Mouse (Mus musculus) MEL (cell line): ENCODE measurements around the gene Cdh4. TPM values are rescaled to one million over a fixed set of nuclear protein-coding genes. Genes with fewer than 3 reads are reported as not detected.

Source experiments
- DNase-seq: peaks from one replicate; pipeline ENCODE4 v3.0.0; 2011; ENCODE audit warnings: low read depth, low spot score
- H3K27ac ChIP-seq: 2 replicates; pipeline ENCODE4 v1.5.1; 2012; ENCODE audit warnings: low read depth, mild to moderate bottlenecking, control low read depth, low read length, moderate library complexity; ENCODE audit not compliant: control insufficient read depth
- H3K27me3 ChIP-seq, 2 experiments: fragments of 150-350 bp in 1 of 2; sonication (generic) in 1 of 2; 2 replicates each; pipeline ENCODE4 v1.6.1; 2012; ENCODE audit warnings: low read length in 2 of 2, mild to moderate bottlenecking in 2 of 2, improper control_type of control experiment in 1 of 2, moderate library complexity in 1 of 2; ENCODE audit not compliant: insufficient read depth in 2 of 2, control insufficient read depth in 1 of 2
- H3K36me3 ChIP-seq, 2 experiments: 2 replicates each; pipeline ENCODE4 v1.6.1; 2012 to 2014; ENCODE audit warnings: low read length in 2 of 2, improper control_type of control experiment in 1 of 2, inconsistent platforms in 1 of 2, mild to moderate bottlenecking in 1 of 2; ENCODE audit not compliant: insufficient read depth in 2 of 2, control insufficient read depth in 1 of 2
- H3K4me1 ChIP-seq, 2 experiments: fragments of 150-350 bp in 1 of 2; sonication (generic) in 1 of 2; 2 replicates each; pipeline ENCODE4 v1.6.1; 2012; ENCODE audit warnings: low read length in 2 of 2, improper control_type of control experiment in 1 of 2, mild to moderate bottlenecking in 1 of 2; ENCODE audit not compliant: insufficient read depth in 2 of 2, control insufficient read depth in 1 of 2
- H3K4me3 ChIP-seq, 2 experiments: fragments of 150-350 bp in 1 of 2; sonication (generic) in 1 of 2; 2 replicates each; pipeline ENCODE4 v1.5.1; 2012; ENCODE audit warnings: low read depth in 2 of 2, low read length in 2 of 2, mild to moderate bottlenecking in 2 of 2, moderate library complexity in 2 of 2, control low read depth in 1 of 2, improper control_type of control experiment in 1 of 2; ENCODE audit not compliant: control insufficient read depth in 1 of 2, insufficient read depth in 1 of 2
- H3K79me2 ChIP-seq: 2 replicates; pipeline ENCODE4 v1.6.1; 2012; ENCODE audit warnings: mild to moderate bottlenecking, low read length, moderate library complexity; ENCODE audit not compliant: control insufficient read depth, poor library complexity, insufficient read depth
- H3K9ac ChIP-seq: 2 replicates; pipeline ENCODE4 v1.6.1; 2012; ENCODE audit warnings: low read depth, mild to moderate bottlenecking, control low read depth, low read length, moderate library complexity; ENCODE audit not compliant: control insufficient read depth, poor library complexity, severe bottlenecking
- H3K9me3 ChIP-seq: fragments of 150-350 bp; sonication (generic); replicated peaks from 2 replicates; pipeline ENCODE4 v1.6.1; 2012; ENCODE audit warnings: mild to moderate bottlenecking, low read length, improper control_type of control experiment, moderate library complexity; ENCODE audit not compliant: insufficient read depth
- BHLHE40 ChIP-seq: IDR thresholded peaks from 2 replicates; pipeline ENCODE4 v1.6.1; 2012; ENCODE audit warnings: low read depth, mild to moderate bottlenecking, inconsistent platforms, low read length, improper control_type of control experiment, borderline replicate concordance
- CHD2 ChIP-seq: IDR thresholded peaks from 2 replicates; pipeline ENCODE4 v1.6.1; 2011; ENCODE audit warnings: low read length, improper control_type of control experiment
- E2F4 ChIP-seq: IDR thresholded peaks from 2 replicates; pipeline ENCODE4 v1.6.1; 2011; ENCODE audit warnings: low read depth, low read length, improper control_type of control experiment, borderline replicate concordance
- ELF1 ChIP-seq: IDR thresholded peaks from 2 replicates; pipeline ENCODE4 v1.6.1; 2014; ENCODE audit warnings: low read depth, mild to moderate bottlenecking, inconsistent platforms, low read length, improper control_type of control experiment, moderate library complexity
- EP300 ChIP-seq, 2 experiments: IDR thresholded peaks; 2 replicates each; pipeline ENCODE4 v1.6.1; 2011; ENCODE audit warnings: improper control_type of control experiment in 2 of 2, low read length in 2 of 2, low read depth in 1 of 2, mild to moderate bottlenecking in 1 of 2
- ETS1 ChIP-seq: IDR thresholded peaks from 2 replicates; pipeline ENCODE4 v1.6.1; 2012; ENCODE audit warnings: low read depth, mild to moderate bottlenecking, inconsistent platforms, low read length, improper control_type of control experiment, moderate library complexity
- GABPA ChIP-seq: IDR thresholded peaks from 2 replicates; pipeline ENCODE4 v1.6.1; 2012; ENCODE audit warnings: low read depth, mild to moderate bottlenecking, inconsistent platforms, low read length, improper control_type of control experiment, moderate library complexity
- GATA1 ChIP-seq: IDR thresholded peaks from 2 replicates; pipeline ENCODE4 v1.6.1; 2011; ENCODE audit warnings: low read depth, low read length, improper control_type of control experiment
- MAFK ChIP-seq: IDR thresholded peaks from 2 replicates; pipeline ENCODE4 v1.6.1; 2011; ENCODE audit warnings: low read depth, mild to moderate bottlenecking, low read length, improper control_type of control experiment, borderline replicate concordance
- MXI1 ChIP-seq: IDR thresholded peaks from 2 replicates; pipeline ENCODE4 v1.6.1; 2011; ENCODE audit warnings: mild to moderate bottlenecking, low read depth, low read length, improper control_type of control experiment
- NELFE ChIP-seq: IDR thresholded peaks from 2 replicates; pipeline ENCODE4 v1.6.1; 2011; ENCODE audit warnings: low read depth, low read length, improper control_type of control experiment
- NRF1 ChIP-seq: IDR thresholded peaks from 2 replicates; pipeline ENCODE4 v1.6.1; 2014; ENCODE audit warnings: low read depth, mild to moderate bottlenecking, inconsistent platforms, low read length, improper control_type of control experiment, moderate library complexity; ENCODE audit not compliant: poor library complexity, insufficient read depth, severe bottlenecking
- POLR2AphosphoS2 ChIP-seq: IDR thresholded peaks from 2 replicates; pipeline ENCODE4 v1.6.1; 2011; ENCODE audit warnings: low read length, improper control_type of control experiment
- POLR2AphosphoS5 ChIP-seq: IDR thresholded peaks from 2 replicates; pipeline ENCODE4 v1.6.1; 2012; ENCODE audit warnings: low read depth, borderline replicate concordance, mild to moderate bottlenecking, inconsistent platforms, low read length, moderate library complexity, mixed read lengths
- RAD21 ChIP-seq: IDR thresholded peaks from 2 replicates; pipeline ENCODE4 v1.6.1; 2011; ENCODE audit warnings: mild to moderate bottlenecking, low read depth, low read length, improper control_type of control experiment
- SMC3 ChIP-seq: IDR thresholded peaks from 2 replicates; pipeline ENCODE4 v1.6.1; 2011; ENCODE audit warnings: low read depth, low read length, improper control_type of control experiment
- TCF12 ChIP-seq: IDR thresholded peaks from 2 replicates; pipeline ENCODE4 v1.6.1; 2014; ENCODE audit warnings: low read depth, mild to moderate bottlenecking, inconsistent platforms, low read length, improper control_type of control experiment, moderate library complexity
- UBTF ChIP-seq: IDR thresholded peaks from 2 replicates; pipeline ENCODE4 v1.6.1; 2012; ENCODE audit warnings: low read depth, mild to moderate bottlenecking, inconsistent platforms, low read length, improper control_type of control experiment, moderate library complexity, borderline replicate concordance; ENCODE audit not compliant: insufficient read depth
- USF1 ChIP-seq: IDR thresholded peaks from 2 replicates; pipeline ENCODE4 v1.6.1; 2014; ENCODE audit warnings: low read depth, mild to moderate bottlenecking, inconsistent platforms, low read length, improper control_type of control experiment, moderate library complexity
- ZMIZ1 ChIP-seq: IDR thresholded peaks from 2 replicates; pipeline ENCODE4 v1.6.1; 2012; ENCODE audit warnings: low read depth, mild to moderate bottlenecking, inconsistent platforms, low read length, improper control_type of control experiment, moderate library complexity
- polyA plus RNA-seq, 2 experiments: library from polyadenylated mRNA; stranded (reverse) in 1 of 2; unstranded in 1 of 2; fragments of >175 nt in 1 of 2; fragments of >200 nt in 1 of 2; gene quantifications; 2 replicates each; pipeline versions ENCODE4 v1.2.1 to v1.2.4; 2012; ENCODE audit warnings: low replicate concordance in 2 of 2, low read depth in 1 of 2; ENCODE audit not compliant: insufficient read length in 2 of 2, insufficient read depth in 1 of 2, missing spikeins in 1 of 2
- total RNA-seq: library from RNA; depleted of rRNA; stranded (reverse); fragments of 300-350 nt; gene quantifications from 2 replicates; pipeline ENCODE4 v1.2.3, GENCODE M21; 2012

Gene Cdh4
- total and polyA plus RNA-seq, 3 experiments = not detected

DNA sequence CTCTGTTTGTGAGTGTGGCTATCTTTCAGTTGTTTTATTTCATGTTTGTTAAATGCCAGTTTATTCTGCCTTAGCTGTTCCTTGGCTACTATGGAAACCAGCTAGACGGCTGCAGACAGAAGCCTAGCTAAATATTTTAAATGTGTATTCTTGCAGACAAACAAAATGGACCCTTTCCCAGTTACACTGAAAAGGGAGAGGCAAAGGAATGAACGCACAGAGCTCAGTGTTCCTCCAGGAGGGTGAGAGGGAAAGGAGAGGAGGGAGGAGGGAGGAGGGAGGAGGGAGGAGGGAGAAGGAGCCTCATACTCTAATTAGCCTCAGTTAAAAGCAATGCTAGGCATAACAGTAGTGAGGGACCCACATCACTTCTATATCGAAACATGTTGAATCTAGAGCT lies 348.5 kb downstream of the Cdh4 start:
- TF ChIP-seq ETS1 (no peak), UBTF (no peak), POLR2AphosphoS5 (no peak), ELF1 (no peak), MXI1 (no peak), E2F4 (no peak), GABPA (no peak), GATA1 (no peak), BHLHE40 (no peak), NRF1 (no peak), USF1 (no peak), ZMIZ1 (no peak), RAD21 (no peak), EP300 (IDR thresholded peaks at IDR 0.05; ENCODE audit: low read depth in 1 of 2, low read length in 2 of 2) (no peak), SMC3 (no peak), NELFE (no peak), MAFK (no peak), CHD2 (no peak), TCF12 (no peak), POLR2AphosphoS2 (no peak)
- TF ChIP-seq, all 39 proteins: peak for 0

DNA sequence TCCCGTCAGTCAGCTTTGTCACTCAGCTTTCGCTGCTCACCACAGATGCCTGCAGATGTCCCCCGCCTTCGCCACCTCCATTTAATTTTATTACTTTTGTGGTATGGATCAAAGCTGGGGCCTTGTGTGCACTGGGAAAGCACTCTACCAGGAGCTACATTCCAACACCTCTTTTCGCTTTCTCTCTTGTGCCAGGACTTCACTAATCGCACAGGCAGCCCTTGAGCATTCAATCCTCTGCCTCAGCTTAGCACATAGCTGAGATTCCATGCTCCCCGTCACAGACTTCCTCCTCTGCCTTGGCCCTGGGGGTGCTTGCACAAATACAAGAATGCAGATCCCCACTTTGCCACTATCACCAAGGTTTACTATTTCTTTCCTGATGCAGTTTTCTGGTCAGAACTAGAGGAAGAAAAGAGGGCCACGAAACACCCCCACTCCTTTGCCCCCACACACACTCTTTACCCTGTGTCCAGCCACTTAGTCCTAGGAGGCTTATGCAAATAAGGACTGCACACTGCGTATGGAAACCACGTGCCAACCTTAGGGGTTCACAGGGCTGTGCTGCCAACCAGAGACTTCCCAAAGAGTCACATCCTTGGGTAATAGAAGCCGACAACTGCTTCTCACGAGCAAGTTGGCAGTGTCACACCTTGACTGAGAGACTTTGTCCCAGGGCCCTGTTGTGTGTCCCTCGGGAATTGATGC lies 350.3 kb downstream of the Cdh4 start:
- H3K79me2 ChIP-seq = no peaks in the 10 kb centered on the region
- TF ChIP-seq EP300 (IDR thresholded peaks at IDR 0.05; ENCODE audit: low read depth in 1 of 2, low read length in 2 of 2) = no peak
- TF ChIP-seq SMC3 = no peak
- TF ChIP-seq MXI1 = no peak
- TF ChIP-seq, all 39 proteins: peak for 0
- Histone ChIP-seq H3K27me3 (no peaks in the 10 kb centered on the region), H3K9ac (no peak overlapping the region), H3K36me3 (no peaks in the 10 kb centered on the region), H3K4me3 (no peak overlapping the region), H3K4me1 (no peaks in the 10 kb centered on the region), H3K27ac (no peak overlapping the region), H3K9me3 (no peaks in the 10 kb centered on the region)
- no peak for DNase-seq

More for the DNA sequence above, 348.5 kb downstream of the Cdh4 start:
- Histone ChIP-seq H3K4me1 (no peaks in the 10 kb centered on the region), H3K4me3 (no peak overlapping the region), H3K9me3 (no peaks in the 10 kb centered on the region), H3K27me3 (no peaks in the 10 kb centered on the region), H3K27ac (no peak overlapping the region), H3K9ac (no peak overlapping the region), H3K79me2 (no peaks in the 10 kb centered on the region), H3K36me3 (no peaks in the 10 kb centered on the region)
- DNase-seq = no peak
